Mouse (Mus musculus) bone marrow, adult 2 months (tissue): ENCODE measurements around the gene Pter.

ENCODE experiments used
- CTCF ChIP-seq: fragments of 200-500 bp; IDR thresholded peaks from 2 replicates; pipeline ENCODE4 v1.5.1; 2011; ENCODE audit warnings: low read length, control low read depth; ENCODE audit not compliant: control insufficient read depth, insufficient read depth
- POLR2A ChIP-seq: fragments of 200-500 bp; IDR thresholded peaks from 2 replicates; pipeline ENCODE4 v1.6.1; 2011; ENCODE audit warnings: low read depth, mild to moderate bottlenecking, control low read depth, low read length, borderline replicate concordance; ENCODE audit not compliant: control insufficient read depth

- no peak for TF ChIP-seq CTCF
- TF ChIP-seq POLR2A = no peak
These were observed 54.9 kb downstream of the Pter start for GRCm38 (mm10) chr2:12978771-12979170.
